Mouse (Mus musculus) kidney, embryonic 15.5 days (tissue): Measurements from ENCODE around the gene Scube3. TPM values are rescaled to one million over a fixed set of nuclear protein-coding genes. Genes with fewer than 3 reads are reported as not detected.

Experiments used
- ATAC-seq: fragments of 200-750 bp; cut with Nextera tagmentation; replicated peaks from 2 replicates; pipeline ENCODE4 v1.8.0; 2017; ENCODE audit warnings: moderate TSS enrichment; ENCODE audit not compliant: low FRiP score
- H3K27ac ChIP-seq: fragments of 300-500 bp; sonication (generic); 2 replicates; pipeline ENCODE4 v1.5.1; 2015; ENCODE audit warnings: mild to moderate bottlenecking, inconsistent platforms
- H3K27me3 ChIP-seq: fragments of 300-500 bp; sonication (generic); 2 replicates; pipeline ENCODE4 v1.6.1; 2015; ENCODE audit warnings: inconsistent platforms
- H3K36me3 ChIP-seq: fragments of 300-500 bp; sonication (generic); 2 replicates; pipeline ENCODE4 v1.6.1; 2015; ENCODE audit warnings: inconsistent platforms
- H3K4me1 ChIP-seq: fragments of 300-500 bp; sonication (generic); 2 replicates; pipeline ENCODE4 v1.6.1; 2015; ENCODE audit warnings: inconsistent platforms
- H3K4me2 ChIP-seq: fragments of 300-500 bp; sonication (generic); 2 replicates; pipeline ENCODE4 v1.6.1; 2015; ENCODE audit warnings: moderate library complexity, mild to moderate bottlenecking, inconsistent platforms
- H3K4me3 ChIP-seq: fragments of 300-500 bp; sonication (generic); replicated peaks from 2 replicates; pipeline ENCODE4 v1.5.1; 2015; ENCODE audit warnings: mild to moderate bottlenecking, inconsistent platforms
- H3K9ac ChIP-seq: fragments of 300-500 bp; sonication (generic); 2 replicates; pipeline ENCODE4 v1.6.1; 2015; ENCODE audit warnings: mild to moderate bottlenecking, inconsistent platforms
- H3K9me3 ChIP-seq: fragments of 300-500 bp; sonication (generic); replicated peaks from 2 replicates; pipeline ENCODE4 v1.6.1; 2016; ENCODE audit warnings: inconsistent platforms
- WGBS: fragments of 180-500 bp; shearing (Covaris S2); methylation state at CpG from one replicate; pipeline ENCODE4 v1.1.7; 2015; ENCODE audit warnings: mixed read lengths; 5-methylcytosine and 5-hydroxymethylcytosine counted together
- polyA plus RNA-seq: library from polyadenylated mRNA; unstranded; fragments of >200 nt; fragmentation: Nextera tagmentation; extraction: Ambion mirVana; gene quantifications from 2 replicates; pipeline ENCODE4 v1.2.1, GENCODE M21; 2015

Scube3 gene
- polyA plus RNA-seq, 1 experiment from 2014 or later: 17.7 TPM

GRCm38 (mm10) chr17:28153095-28153494, 11.2 kb downstream of the Scube3 start:
- WGBS: 72% methylated on average over 6 of the region's 6 CpGs
- Histone ChIP-seq H3K4me2 (no peak overlapping the region), H3K36me3 (peaks cover 37% of the 10 kb centered on the region), H3K9ac (no peak overlapping the region), H3K27ac (no peak overlapping the region), H3K27me3 (no peaks in the 10 kb centered on the region), H3K4me1 (peaks cover 13% of the 10 kb centered on the region; the same call in 1 of the 2 replicates), H3K4me3 (no peak overlapping the region), H3K9me3 (no peaks in the 10 kb centered on the region)
- no peak for ATAC-seq

GRCm38 (mm10) chr17:28154970-28155369, 13.0 kb downstream of the Scube3 start:
- Histone ChIP-seq H3K27ac (no peak overlapping the region), H3K4me3 (no peak overlapping the region), H3K4me1 (peaks cover 11% of the 10 kb centered on the region), H3K9me3 (no peaks in the 10 kb centered on the region), H3K36me3 (peaks cover 43% of the 10 kb centered on the region), H3K9ac (no peak overlapping the region), H3K4me2 (no peak overlapping the region), H3K27me3 (0 out of 2 replicates have a peak, but pooled peaks cover 6% of the 10 kb centered on the region)
- 81% methylated on average over 8 of the region's 8 CpGs for WGBS
- no peak for ATAC-seq

DNA sequence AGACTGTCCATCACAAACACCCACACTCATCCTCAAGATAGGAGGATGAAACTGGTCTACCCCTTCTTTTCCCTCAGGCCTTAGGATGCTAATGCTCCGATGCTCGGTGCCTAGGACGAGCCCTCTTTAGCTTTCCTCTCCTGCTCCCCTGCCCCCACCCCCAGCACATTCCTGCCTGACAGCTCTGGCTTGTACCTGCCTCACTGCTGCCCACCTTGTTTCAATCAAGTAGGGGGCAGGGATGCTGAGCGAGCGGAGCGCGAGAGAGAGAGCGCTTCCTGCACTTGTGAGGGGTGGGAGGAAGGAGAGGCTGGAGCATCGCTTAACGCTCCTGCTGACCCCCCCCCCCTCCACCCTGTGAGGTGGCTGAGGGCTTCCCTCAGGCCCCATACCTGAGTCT, 18.4 kb downstream of the Scube3 start:
- no peak overlapping the region for H3K4me3 ChIP-seq
- 0 out of 2 replicates have a peak, but pooled peaks cover 11% of the 10 kb centered on the region for H3K27me3 ChIP-seq
- no peak overlapping the region for H3K27ac ChIP-seq
- peaks cover 55% of the 10 kb centered on the region for H3K36me3 ChIP-seq
- WGBS: 39% methylated on average over 10 of the region's 10 CpGs
- H3K4me1 ChIP-seq: peaks cover 27% of the 10 kb centered on the region
- no peak for ATAC-seq
- H3K4me2 ChIP-seq: no peak overlapping the region
- no peaks in the 10 kb centered on the region for H3K9me3 ChIP-seq
- no peak overlapping the region for H3K9ac ChIP-seq

DNA sequence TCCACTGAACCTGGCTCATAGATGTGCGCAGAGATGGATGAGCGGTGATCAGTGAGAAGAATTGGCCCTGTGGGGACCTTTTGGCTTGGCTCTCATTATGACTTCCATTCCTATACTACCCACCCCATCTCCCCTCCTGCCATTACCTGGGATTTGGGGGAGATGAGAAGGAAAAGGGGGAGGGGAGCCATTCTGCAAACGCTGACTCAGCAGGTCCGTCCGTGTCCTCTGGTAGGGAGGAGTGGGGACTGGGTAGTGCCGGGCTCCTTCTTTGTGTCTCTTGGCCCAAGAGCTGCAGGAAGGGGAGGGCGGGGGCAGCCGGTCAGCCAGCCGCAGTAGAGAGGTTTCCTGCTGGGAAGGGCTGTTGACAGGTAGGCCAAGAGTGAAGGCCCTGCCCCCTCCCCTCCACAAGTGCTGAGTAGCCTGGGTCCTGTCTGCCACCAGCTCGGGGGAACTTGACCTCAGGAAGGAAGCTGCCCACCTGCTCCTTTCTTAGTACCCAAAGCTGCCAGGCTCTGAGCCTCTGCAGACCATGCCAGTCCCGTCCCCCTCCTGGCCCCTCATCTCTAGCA, 19.5 kb downstream of the Scube3 start:
- H3K9ac ChIP-seq: no peak overlapping the region
- no peak overlapping the region for H3K27ac ChIP-seq

GRCm38 (mm10) chr17:28163666-28164065, 21.7 kb downstream of the Scube3 start:
- 0 out of 2 replicates have a peak, but pooled peaks cover 11% of the 10 kb centered on the region for H3K27me3 ChIP-seq
- no peaks in the 10 kb centered on the region; the same call in 1 of the 2 replicates for H3K9me3 ChIP-seq
- H3K9ac ChIP-seq: no peak overlapping the region
- H3K4me2 ChIP-seq: no peak overlapping the region
- no peak overlapping the region for H3K4me3 ChIP-seq
- ATAC-seq: peak; percentile 8; the same call in 1 of the 2 replicates
- peaks cover 19% of the 10 kb centered on the region for H3K4me1 ChIP-seq
- H3K36me3 ChIP-seq: peaks cover 68% of the 10 kb centered on the region
- WGBS: 9% methylated on average over 6 of the region's 6 CpGs
- H3K27ac ChIP-seq: no peak overlapping the region

More for the DNA sequence above, 19.5 kb downstream of the Scube3 start:
- Histone ChIP-seq H3K4me1 (peaks cover 27% of the 10 kb centered on the region), H3K4me3 (no peak overlapping the region), H3K9me3 (no peaks in the 10 kb centered on the region), H3K27me3 (0 out of 2 replicates have a peak, but pooled peaks cover 11% of the 10 kb centered on the region), H3K36me3 (peaks cover 55% of the 10 kb centered on the region), H3K4me2 (no peak overlapping the region)
- 33% methylated on average over 11 of the region's 11 CpGs for WGBS
- no peak for ATAC-seq

GRCm38 (mm10) chr17:28170460-28171305, 28.7 kb downstream of the Scube3 start:
- Histone ChIP-seq H3K9ac (no peak overlapping the region), H3K27ac (peak overlapping the region; percentile 81; the same call in 1 of the 2 replicates), H3K4me2 (no peak overlapping the region), H3K36me3 (peaks cover 57% of the 10 kb centered on the region), H3K4me1 (peaks cover 44% of the 10 kb centered on the region), H3K9me3 (no peaks in the 10 kb centered on the region; the same call in 1 of the 2 replicates), H3K4me3 (no peak overlapping the region), H3K27me3 (no peaks in the 10 kb centered on the region)
- WGBS: 74% methylated on average over 6 of the region's 6 CpGs
- ATAC-seq: no peak

DNA sequence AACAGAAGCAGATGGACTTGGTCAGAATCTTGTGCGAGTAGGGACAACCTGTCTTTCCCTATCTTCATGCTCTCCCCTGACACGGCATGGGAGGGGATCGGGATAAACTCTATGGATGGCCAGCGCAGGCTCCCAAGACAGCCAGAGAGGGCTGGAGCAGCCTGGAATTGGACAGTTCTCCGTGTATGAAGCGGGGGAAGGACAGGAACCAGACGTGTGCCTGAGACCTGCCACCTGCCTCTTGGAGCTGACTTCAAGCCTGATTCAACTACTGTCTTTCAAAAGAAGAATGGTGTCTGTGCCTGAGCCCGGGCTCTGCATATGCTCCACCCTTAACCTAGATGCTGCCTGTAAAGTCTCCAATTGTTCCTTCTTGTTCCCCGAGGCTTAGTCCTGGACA, 30.7 kb downstream of the Scube3 start:
- H3K36me3 ChIP-seq: peaks cover 37% of the 10 kb centered on the region
- peak overlapping the region; percentile 81 for H3K27ac ChIP-seq
- peak overlapping the region; percentile 13; the same call in 1 of the 2 replicates for H3K4me2 ChIP-seq
- WGBS: 30% methylated on average over 9 of the region's 9 CpGs
- ATAC-seq: no peak
- peaks cover 57% of the 10 kb centered on the region for H3K4me1 ChIP-seq
- H3K9ac ChIP-seq: no peak overlapping the region
- no peak overlapping the region for H3K4me3 ChIP-seq
- no peaks in the 10 kb centered on the region for H3K9me3 ChIP-seq
- no peaks in the 10 kb centered on the region for H3K27me3 ChIP-seq

- Histone ChIP-seq H3K4me3 (peak within 1 kb of the TSS; percentile 92), H3K4me1 (peaks cover 75% of the 10 kb centered on the region), H3K27ac (peak within 1 kb of the TSS; percentile 94), H3K4me2 (peak within 1 kb of the TSS; percentile 96), H3K27me3 (no peaks in the 10 kb centered on the region), H3K36me3 (peaks cover 15% of the 10 kb centered on the region; the same call in 1 of the 2 replicates), H3K9me3 (no peaks in the 10 kb centered on the region), H3K9ac (peak within 1 kb of the TSS; percentile 94)
- WGBS: under 1% methylated on average over 61 of the region's 82 CpGs
- peak; percentile 82 for ATAC-seq
Observed at GRCm38 (mm10) chr17:28176775-28177539, 35.0 kb downstream of the Scube3 start, which contains the start of gene Zfp523. Gene Zfp523, plus strand, starts transcription at chr17:28177129.

DNA sequence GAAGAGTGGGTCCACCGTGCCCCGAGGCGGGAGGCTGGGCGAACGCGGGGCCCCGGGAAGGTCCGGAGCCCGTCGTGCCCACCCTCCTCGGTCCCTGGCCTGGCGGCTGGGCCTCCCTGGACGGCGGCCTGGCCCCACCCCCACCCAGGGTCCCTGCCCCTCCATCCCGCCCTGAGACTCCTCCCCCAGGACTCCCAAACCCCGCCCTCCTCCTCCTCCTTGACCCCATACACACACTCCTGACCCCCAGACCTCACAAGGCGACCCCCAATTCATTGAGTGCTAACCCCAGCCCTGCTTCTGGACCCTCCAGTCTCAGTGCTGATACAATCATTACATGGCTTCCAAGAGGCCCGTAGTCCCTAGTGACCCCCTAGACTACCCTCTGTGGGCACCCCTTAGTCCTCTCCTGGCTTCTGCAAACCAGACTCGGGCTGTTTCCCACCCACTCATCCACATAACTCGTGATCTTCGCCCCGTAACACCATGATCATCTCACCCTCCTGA, 35.7 kb downstream of the Scube3 start:
- peak overlapping the region; percentile 94 for H3K9ac ChIP-seq
- H3K4me1 ChIP-seq: peaks cover 73% of the 10 kb centered on the region
- peak overlapping the region; percentile 96 for H3K4me2 ChIP-seq
- peak overlapping the region; percentile 92 for H3K4me3 ChIP-seq
- ATAC-seq: peak; percentile 79
- H3K9me3 ChIP-seq: no peaks in the 10 kb centered on the region
- 5% methylated on average over 18 of the region's 22 CpGs for WGBS
- H3K27me3 ChIP-seq: no peaks in the 10 kb centered on the region
- peaks cover 13% of the 10 kb centered on the region; the same call in 1 of the 2 replicates for H3K36me3 ChIP-seq
- peak overlapping the region; percentile 94 for H3K27ac ChIP-seq

DNA sequence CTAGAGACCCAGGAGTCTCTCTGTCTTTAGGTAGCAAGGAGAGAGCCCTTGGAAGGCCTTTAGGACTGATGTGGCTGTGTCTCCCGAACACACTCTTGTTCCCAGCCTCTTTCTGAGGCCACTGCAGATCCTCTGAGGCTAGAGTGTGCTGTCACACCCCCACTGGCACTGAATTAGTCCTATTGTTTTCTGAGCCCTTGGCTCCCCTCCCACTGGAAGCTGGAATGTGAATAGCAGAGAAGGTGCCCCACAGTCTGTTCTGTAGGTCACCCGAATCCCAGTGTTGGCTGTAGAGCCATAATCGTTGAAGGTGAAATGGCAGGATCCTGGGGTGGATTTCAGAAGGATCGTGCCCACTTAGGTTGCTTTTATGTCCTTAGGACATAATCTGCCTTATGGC, 38.4 kb downstream of the Scube3 start:
- WGBS: 49% methylated on average over 4 of the region's 4 CpGs
- no peak for ATAC-seq
- no peaks in the 10 kb centered on the region for H3K27me3 ChIP-seq
- 0 out of 2 replicates have a peak overlapping the region, but pooled peaks have one; percentile 14 for H3K9ac ChIP-seq
- H3K36me3 ChIP-seq: peaks cover 13% of the 10 kb centered on the region
- H3K27ac ChIP-seq: no peak overlapping the region
- peaks cover 51% of the 10 kb centered on the region for H3K4me1 ChIP-seq
- H3K4me3 ChIP-seq: no peak overlapping the region
- H3K4me2 ChIP-seq: no peak overlapping the region
- H3K9me3 ChIP-seq: no peaks in the 10 kb centered on the region

DNA sequence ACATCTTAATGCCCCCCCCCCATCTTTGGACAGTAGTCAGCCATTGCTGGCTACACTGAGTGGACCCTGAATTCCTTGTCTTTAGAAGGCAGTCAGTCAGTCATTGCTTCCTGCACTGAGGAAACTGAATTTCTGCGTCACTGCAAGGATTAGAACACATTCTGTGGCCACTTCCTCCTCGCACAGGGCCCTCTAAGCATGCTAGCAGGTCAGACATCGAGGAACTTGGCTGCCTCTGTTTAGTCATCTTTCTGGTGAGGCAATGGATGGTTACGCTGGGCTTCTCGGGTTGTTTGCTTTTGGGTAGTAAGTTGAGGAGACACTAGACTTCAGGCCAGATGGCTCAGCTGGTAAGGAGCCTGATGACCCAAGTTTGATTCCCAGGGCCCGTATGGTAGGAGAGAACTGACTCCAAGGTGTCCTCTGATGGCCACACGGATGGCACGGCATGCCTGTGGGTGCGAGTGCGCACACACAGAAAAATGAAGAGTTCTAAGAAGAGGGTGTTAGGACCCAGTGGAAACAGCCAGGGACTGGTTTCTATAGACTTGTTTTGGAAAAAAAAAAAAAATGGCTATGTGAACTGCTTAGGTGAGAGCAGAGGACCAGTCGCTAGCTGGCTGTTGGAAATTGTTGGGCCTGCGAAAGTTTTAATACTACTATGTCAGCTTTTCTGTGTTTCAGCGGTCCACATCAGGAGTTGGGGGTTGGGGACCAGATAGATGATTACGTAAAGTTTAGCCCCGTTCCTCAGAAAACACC, 39.0 kb downstream of the Scube3 start:
- Histone ChIP-seq H3K4me3 (no peak overlapping the region), H3K4me2 (no peak overlapping the region), H3K27me3 (no peaks in the 10 kb centered on the region), H3K9me3 (no peaks in the 10 kb centered on the region), H3K9ac (no peak overlapping the region), H3K27ac (no peak overlapping the region), H3K4me1 (peaks cover 47% of the 10 kb centered on the region), H3K36me3 (peaks cover 19% of the 10 kb centered on the region)
- ATAC-seq: no peak
- WGBS: 82% methylated on average over 15 of the region's 15 CpGs
